In genomic region chr5:147824021-147824605, GRCm38 (mm10) we compare ENCODE assay signal across 25 mouse cellular contexts. TPM values are rescaled to one million over a fixed set of nuclear protein-coding genes. Genes with fewer than 3 reads are reported as not detected.
DNase-seq lines count a peak whose midpoint lies in the region; TF ChIP-seq lines count a peak whose summit lies in the region.
"Had no signal": no experiment of that assay in that cellular context is flagged by ENCODE, and none has a peak within 500 bp of the region (broad histone marks: within the 10 kb centered on the region; RNA-seq: fewer than 3 reads in every experiment).

No protein-coding gene starts in this region.

- DNase-seq in heart, adult 11 months = peak; percentile 54
- no peak for DNase-seq in heart, postnatal 10 days
- DNase-seq in right cerebral cortex, postnatal 10 days (ENCODE audit: low spot score in 2 of 2) = peak; percentile 12 to 14
- no peak for DNase-seq in right cerebral cortex, postnatal 36 days (ENCODE audit: low spot score in 2 of 2)
- DNase-seq in R1 (ENCODE audit: low read depth, low spot score) = peak; percentile 77
- no peak for DNase-seq in retina, embryonic 14.5 days (ENCODE audit: low spot score)
- no peak for DNase-seq in cerebellum, adult 18-20 months
- DNase-seq: adrenal gland, adult 2 months; adrenal gland, postnatal 10 days; adrenal gland, postnatal 25 days; B cell, adult 2 months; cerebellum, adult 11 months; cerebellum, adult 2 months; cerebellum, adult 9-10 months; cerebellum, postnatal 10 days; cerebellum, postnatal 25 days; forebrain, postnatal 0 days had no signal

- no peak for TF ChIP-seq CTCF in E14TG2a.4 (conservative IDR thresholded peaks at IDR 0.05; ENCODE audit: low read length)

- no peaks in the 10 kb centered on the region for H3K36me3 ChIP-seq in E14TG2a.4 (ENCODE audit: insufficient read depth, low read length)
- H3K36me3 ChIP-seq: embryonic facial prominence, embryonic 10.5 days; embryonic facial prominence, embryonic 12.5 days; forebrain, embryonic 15.5 days; G1E had no signal

- peak overlapping the region; percentile 43; the same call in 1 of the 2 replicates for H3K4me3 ChIP-seq in E14TG2a.4 (replicated peaks; ENCODE audit: low read length)
- H3K4me3 ChIP-seq: embryonic facial prominence, embryonic 10.5 days; embryonic facial prominence, embryonic 12.5 days; forebrain, embryonic 13.5 days; forebrain, embryonic 15.5 days had no signal

- intact Hi-C loops in heart, postnatal 10 days (cut with DNase I) = no loop called here

- peaks cover 56% of the 10 kb centered on the region for H3K4me1 ChIP-seq in E14TG2a.4 (replicated peaks; ENCODE audit: low read depth, low read length)
- H3K4me1 ChIP-seq: forebrain, embryonic 13.5 days; forebrain, embryonic 15.5 days had no signal

- peaks cover 22% of the 10 kb centered on the region for H3K27me3 ChIP-seq in E14TG2a.4 (ENCODE audit: insufficient read depth, low read length)
- H3K27me3 ChIP-seq: CH12.LX; embryonic facial prominence, embryonic 12.5 days; forebrain, embryonic 13.5 days; forebrain, embryonic 15.5 days; Patski had no signal

- 0 out of 2 replicates have a peak, but pooled peaks cover 2% of the 10 kb centered on the region for H3K9me3 ChIP-seq in E14TG2a.4 (ENCODE audit: low read length)
- H3K9me3 ChIP-seq: embryonic facial prominence, embryonic 10.5 days; embryonic facial prominence, embryonic 12.5 days; forebrain, embryonic 13.5 days; forebrain, embryonic 15.5 days had no signal

RNA-seq across cellular contexts. Expression of gene Pomp, which starts 36.1 kb away (rescaled TPM):
- total RNA-seq in heart, postnatal 10 days (2021) = 100 to 1,000 TPM; 114 to 133 TPM

Comparison
In these comparisons a context has a peak if more than half of its experiments do, and no peak if none do; other contexts are left out.
1. DNase-seq: peak in heart, adult 11 months (single experiment), right cerebral cortex, postnatal 10 days (2 of 2) and R1 (single experiment); none in heart, postnatal 10 days (0 of 2), right cerebral cortex, postnatal 36 days (0 of 2), retina, embryonic 14.5 days (single experiment) and cerebellum, adult 18-20 months (0 of 2).